Mouse (Mus musculus) MEL (cell line): Measurements from ENCODE around the gene Lifr. TPM values are rescaled to one million over a fixed set of nuclear protein-coding genes. Genes with fewer than 3 reads are reported as not detected.

Experiments
- DNase-seq: peaks from one replicate; pipeline ENCODE4 v3.0.0; 2011; ENCODE audit warnings: low read depth, low spot score
- H3K27ac ChIP-seq: 2 replicates; pipeline ENCODE4 v1.5.1; 2012; ENCODE audit warnings: low read depth, mild to moderate bottlenecking, control low read depth, low read length, moderate library complexity; ENCODE audit not compliant: control insufficient read depth
- H3K27me3 ChIP-seq, 2 experiments: fragments of 150-350 bp in 1 of 2; sonication (generic) in 1 of 2; 2 replicates each; pipeline ENCODE4 v1.6.1; 2012; ENCODE audit warnings: low read length in 2 of 2, mild to moderate bottlenecking in 2 of 2, improper control_type of control experiment in 1 of 2, moderate library complexity in 1 of 2; ENCODE audit not compliant: insufficient read depth in 2 of 2, control insufficient read depth in 1 of 2
- H3K36me3 ChIP-seq, 2 experiments: 2 replicates each; pipeline ENCODE4 v1.6.1; 2012 to 2014; ENCODE audit warnings: low read length in 2 of 2, improper control_type of control experiment in 1 of 2, inconsistent platforms in 1 of 2, mild to moderate bottlenecking in 1 of 2; ENCODE audit not compliant: insufficient read depth in 2 of 2, control insufficient read depth in 1 of 2
- H3K4me1 ChIP-seq, 2 experiments: fragments of 150-350 bp in 1 of 2; sonication (generic) in 1 of 2; 2 replicates each; pipeline ENCODE4 v1.6.1; 2012; ENCODE audit warnings: low read length in 2 of 2, improper control_type of control experiment in 1 of 2, mild to moderate bottlenecking in 1 of 2; ENCODE audit not compliant: insufficient read depth in 2 of 2, control insufficient read depth in 1 of 2
- H3K4me3 ChIP-seq, 2 experiments: fragments of 150-350 bp in 1 of 2; sonication (generic) in 1 of 2; 2 replicates each; pipeline ENCODE4 v1.5.1; 2012; ENCODE audit warnings: low read depth in 2 of 2, low read length in 2 of 2, mild to moderate bottlenecking in 2 of 2, moderate library complexity in 2 of 2, control low read depth in 1 of 2, improper control_type of control experiment in 1 of 2; ENCODE audit not compliant: control insufficient read depth in 1 of 2, insufficient read depth in 1 of 2
- H3K79me2 ChIP-seq: 2 replicates; pipeline ENCODE4 v1.6.1; 2012; ENCODE audit warnings: mild to moderate bottlenecking, low read length, moderate library complexity; ENCODE audit not compliant: control insufficient read depth, poor library complexity, insufficient read depth
- H3K9ac ChIP-seq: 2 replicates; pipeline ENCODE4 v1.6.1; 2012; ENCODE audit warnings: low read depth, mild to moderate bottlenecking, control low read depth, low read length, moderate library complexity; ENCODE audit not compliant: control insufficient read depth, poor library complexity, severe bottlenecking
- H3K9me3 ChIP-seq: fragments of 150-350 bp; sonication (generic); replicated peaks from 2 replicates; pipeline ENCODE4 v1.6.1; 2012; ENCODE audit warnings: mild to moderate bottlenecking, low read length, improper control_type of control experiment, moderate library complexity; ENCODE audit not compliant: insufficient read depth
- BHLHE40 ChIP-seq: IDR thresholded peaks from 2 replicates; pipeline ENCODE4 v1.6.1; 2012; ENCODE audit warnings: low read depth, mild to moderate bottlenecking, inconsistent platforms, low read length, improper control_type of control experiment, borderline replicate concordance
- CHD2 ChIP-seq: IDR thresholded peaks from 2 replicates; pipeline ENCODE4 v1.6.1; 2011; ENCODE audit warnings: low read length, improper control_type of control experiment
- CTCF ChIP-seq, 3 experiments: IDR thresholded peaks in 2 of 3; conservative IDR thresholded peaks in 1 of 3; 2 replicates each; pipeline ENCODE4 v1.5.1; 2011 to 2012; ENCODE audit warnings: low read length in 3 of 3, low read depth in 2 of 3, mild to moderate bottlenecking in 2 of 3, improper control_type of control experiment in 1 of 3, inconsistent platforms in 1 of 3, mixed read lengths in 1 of 3, moderate library complexity in 1 of 3; ENCODE audit not compliant: control insufficient read depth in 1 of 3, insufficient read depth in 1 of 3, poor library complexity in 1 of 3, severe bottlenecking in 1 of 3
- E2F4 ChIP-seq: IDR thresholded peaks from 2 replicates; pipeline ENCODE4 v1.6.1; 2011; ENCODE audit warnings: low read depth, low read length, improper control_type of control experiment, borderline replicate concordance
- ELF1 ChIP-seq: IDR thresholded peaks from 2 replicates; pipeline ENCODE4 v1.6.1; 2014; ENCODE audit warnings: low read depth, mild to moderate bottlenecking, inconsistent platforms, low read length, improper control_type of control experiment, moderate library complexity
- EP300 ChIP-seq, 2 experiments: IDR thresholded peaks; 2 replicates each; pipeline ENCODE4 v1.6.1; 2011; ENCODE audit warnings: improper control_type of control experiment in 2 of 2, low read length in 2 of 2, low read depth in 1 of 2, mild to moderate bottlenecking in 1 of 2
- ETS1 ChIP-seq: IDR thresholded peaks from 2 replicates; pipeline ENCODE4 v1.6.1; 2012; ENCODE audit warnings: low read depth, mild to moderate bottlenecking, inconsistent platforms, low read length, improper control_type of control experiment, moderate library complexity
- GABPA ChIP-seq: IDR thresholded peaks from 2 replicates; pipeline ENCODE4 v1.6.1; 2012; ENCODE audit warnings: low read depth, mild to moderate bottlenecking, inconsistent platforms, low read length, improper control_type of control experiment, moderate library complexity
- GATA1 ChIP-seq: IDR thresholded peaks from 2 replicates; pipeline ENCODE4 v1.6.1; 2011; ENCODE audit warnings: low read depth, low read length, improper control_type of control experiment
- JUND ChIP-seq: IDR thresholded peaks from 2 replicates; pipeline ENCODE4 v1.6.1; 2011; ENCODE audit warnings: low read depth, mild to moderate bottlenecking, improper control_type of control experiment, low read length
- KAT2A ChIP-seq: conservative IDR thresholded peaks from 2 replicates; pipeline ENCODE4 v1.6.1; 2012; ENCODE audit warnings: low read depth, low read length, improper control_type of control experiment, inconsistent platforms
- MAFK ChIP-seq: IDR thresholded peaks from 2 replicates; pipeline ENCODE4 v1.6.1; 2011; ENCODE audit warnings: low read depth, mild to moderate bottlenecking, low read length, improper control_type of control experiment, borderline replicate concordance
- MAX ChIP-seq: IDR thresholded peaks from 2 replicates; pipeline ENCODE4 v1.6.1; 2011; ENCODE audit warnings: low read length, improper control_type of control experiment
- MXI1 ChIP-seq: IDR thresholded peaks from 2 replicates; pipeline ENCODE4 v1.6.1; 2011; ENCODE audit warnings: mild to moderate bottlenecking, low read depth, low read length, improper control_type of control experiment
- MYB ChIP-seq: IDR thresholded peaks from 2 replicates; pipeline ENCODE4 v1.6.1; 2011; ENCODE audit warnings: mild to moderate bottlenecking, low read depth, low read length, improper control_type of control experiment
- NELFE ChIP-seq: IDR thresholded peaks from 2 replicates; pipeline ENCODE4 v1.6.1; 2011; ENCODE audit warnings: low read depth, low read length, improper control_type of control experiment
- POLR2A ChIP-seq, 2 experiments: IDR thresholded peaks; 2 replicates each; pipeline ENCODE4 v1.6.1; 2011 to 2012; ENCODE audit warnings: low read length in 2 of 2, mild to moderate bottlenecking in 2 of 2, control low read depth in 1 of 2, improper control_type of control experiment in 1 of 2, low read depth in 1 of 2, moderate library complexity in 1 of 2; ENCODE audit not compliant: control insufficient read depth in 1 of 2, insufficient read depth in 1 of 2, poor library complexity in 1 of 2
- POLR2AphosphoS5 ChIP-seq: IDR thresholded peaks from 2 replicates; pipeline ENCODE4 v1.6.1; 2012; ENCODE audit warnings: low read depth, borderline replicate concordance, mild to moderate bottlenecking, inconsistent platforms, low read length, moderate library complexity, mixed read lengths
- RCOR1 ChIP-seq: IDR thresholded peaks from 2 replicates; pipeline ENCODE4 v1.6.1; 2012; ENCODE audit warnings: low read depth, mild to moderate bottlenecking, inconsistent platforms, low read length, improper control_type of control experiment
- TBP ChIP-seq: IDR thresholded peaks from 2 replicates; pipeline ENCODE4 v1.8.0; 2011; ENCODE audit warnings: low read depth, low read length, improper control_type of control experiment
- TCF12 ChIP-seq: IDR thresholded peaks from 2 replicates; pipeline ENCODE4 v1.6.1; 2014; ENCODE audit warnings: low read depth, mild to moderate bottlenecking, inconsistent platforms, low read length, improper control_type of control experiment, moderate library complexity
- UBTF ChIP-seq: IDR thresholded peaks from 2 replicates; pipeline ENCODE4 v1.6.1; 2012; ENCODE audit warnings: low read depth, mild to moderate bottlenecking, inconsistent platforms, low read length, improper control_type of control experiment, moderate library complexity, borderline replicate concordance; ENCODE audit not compliant: insufficient read depth
- ZC3H11A ChIP-seq: IDR thresholded peaks from 2 replicates; pipeline ENCODE4 v1.6.1; 2012; ENCODE audit warnings: low read depth, mild to moderate bottlenecking, inconsistent platforms, low read length, improper control_type of control experiment
- ZKSCAN1 ChIP-seq: IDR thresholded peaks from 2 replicates; pipeline ENCODE4 v1.6.1; 2012; ENCODE audit warnings: low read depth, mild to moderate bottlenecking, inconsistent platforms, low read length, improper control_type of control experiment, moderate library complexity
- ZMIZ1 ChIP-seq: IDR thresholded peaks from 2 replicates; pipeline ENCODE4 v1.6.1; 2012; ENCODE audit warnings: low read depth, mild to moderate bottlenecking, inconsistent platforms, low read length, improper control_type of control experiment, moderate library complexity
- ZNF384 ChIP-seq: IDR thresholded peaks from 2 replicates; pipeline ENCODE4 v1.6.1; 2012; ENCODE audit warnings: low read depth, mild to moderate bottlenecking, inconsistent platforms, low read length, improper control_type of control experiment
- polyA plus RNA-seq, 2 experiments: library from polyadenylated mRNA; stranded (reverse) in 1 of 2; unstranded in 1 of 2; fragments of >175 nt in 1 of 2; fragments of >200 nt in 1 of 2; gene quantifications; 2 replicates each; pipeline versions ENCODE4 v1.2.1 to v1.2.4; 2012; ENCODE audit warnings: low replicate concordance in 2 of 2, low read depth in 1 of 2; ENCODE audit not compliant: insufficient read length in 2 of 2, insufficient read depth in 1 of 2, missing spikeins in 1 of 2
- total RNA-seq: library from RNA; depleted of rRNA; stranded (reverse); fragments of 300-350 nt; gene quantifications from 2 replicates; pipeline ENCODE4 v1.2.3, GENCODE M21; 2012

The Lifr gene
- total and polyA plus RNA-seq, 3 experiments: not detected

- Histone ChIP-seq H3K27ac (no peak overlapping the region), H3K9ac (no peak overlapping the region), H3K27me3 (peaks cover 0 to 3% of the 10 kb centered on the region in 2 experiments; a peak in 2 of 4 replicates), H3K36me3 (no peaks in the 10 kb centered on the region), H3K4me3 (no peak overlapping the region), H3K9me3 (no peaks in the 10 kb centered on the region), H3K4me1 (no peaks in the 10 kb centered on the region), H3K79me2 (no peaks in the 10 kb centered on the region)
- TF ChIP-seq MAFK (no peak), CTCF (IDR thresholded peaks at IDR 0.05 in 2 of 3, conservative IDR thresholded peaks at IDR 0.05 in 1 of 3; ENCODE audit: control insufficient read depth in 1 of 3, insufficient read depth in 1 of 3, low read depth in 2 of 3, low read length in 3 of 3, poor library complexity in 1 of 3, severe bottlenecking in 1 of 3) (no peak), ZMIZ1 (no peak), JUND (no peak), CHD2 (no peak), ETS1 (no peak), NELFE (no peak), BHLHE40 (no peak), POLR2AphosphoS5 (no peak), ZNF384 (no peak), POLR2A (IDR thresholded peaks at IDR 0.05; ENCODE audit: control insufficient read depth in 1 of 2, insufficient read depth in 1 of 2, low read depth in 1 of 2, low read length in 2 of 2, poor library complexity in 1 of 2) (no peak), EP300 (IDR thresholded peaks at IDR 0.05; ENCODE audit: low read depth in 1 of 2, low read length in 2 of 2) (no peak), RCOR1 (no peak), MXI1 (no peak)
- no peak for DNase-seq
Observed at GRCm38 (mm10) chr15:7066752-7067151, 23.7 kb upstream of the Lifr start.

- Histone ChIP-seq H3K9me3 (no peaks in the 10 kb centered on the region), H3K79me2 (no peaks in the 10 kb centered on the region), H3K4me1 (no peaks in the 10 kb centered on the region), H3K4me3 (no peak overlapping the region), H3K27me3 (peaks cover 0 to 1% of the 10 kb centered on the region in 2 experiments; a peak in 1 of 4 replicates)
- DNase-seq: no peak
- no peak for TF ChIP-seq ZKSCAN1
- TF ChIP-seq MYB: no peak
- TF ChIP-seq GABPA: no peak
- no peak for TF ChIP-seq CHD2
- TF ChIP-seq TCF12: no peak
- TF ChIP-seq UBTF: no peak
- TF ChIP-seq BHLHE40: no peak
- TF ChIP-seq ZC3H11A: no peak
- no peak for TF ChIP-seq ELF1
- no peak for TF ChIP-seq MAX
- TF ChIP-seq E2F4: no peak
- no peak for TF ChIP-seq POLR2A (IDR thresholded peaks at IDR 0.05; ENCODE audit: control insufficient read depth in 1 of 2, insufficient read depth in 1 of 2, low read depth in 1 of 2, low read length in 2 of 2, poor library complexity in 1 of 2)
- TF ChIP-seq GATA1: no peak
- no peak for TF ChIP-seq TBP
- TF ChIP-seq MXI1: no peak
- no peak for TF ChIP-seq EP300 (IDR thresholded peaks at IDR 0.05; ENCODE audit: low read depth in 1 of 2, low read length in 2 of 2)
- no peak for TF ChIP-seq KAT2A
- TF ChIP-seq ZNF384: no peak
- TF ChIP-seq, all 39 proteins: peak for 0
- Histone ChIP-seq H3K27ac (no peak overlapping the region), H3K36me3 (no peaks in the 10 kb centered on the region), H3K9ac (no peak overlapping the region)
Observed at GRCm38 (mm10) chr15:7069374-7069773, 21.0 kb upstream of the Lifr start.
